Mouse (Mus musculus): ENCODE results near the gene Nrl.

DNA sequence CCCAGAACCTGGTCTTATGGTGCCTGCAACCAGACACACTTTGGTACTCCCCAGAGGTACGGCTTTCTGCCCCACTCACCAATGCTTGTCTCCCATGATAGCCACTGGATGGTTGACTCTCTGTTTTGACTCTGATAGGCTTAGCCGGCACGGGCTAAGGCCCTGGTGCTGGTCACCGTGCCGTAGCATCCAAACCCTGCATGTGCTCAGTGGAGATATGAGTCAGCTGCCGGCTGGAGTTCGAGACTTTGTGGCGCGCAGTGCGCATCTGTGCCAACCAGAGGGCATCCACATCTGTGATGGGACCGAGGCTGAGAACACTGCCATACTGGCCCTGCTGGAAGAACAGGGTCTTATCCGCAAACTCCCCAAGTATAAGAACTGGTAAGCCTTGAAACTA lies 17.5 kb upstream of the Nrl start:
- no peak for TF ChIP-seq POLR2A (IDR thresholded peaks at IDR 0.05; ENCODE audit: low read depth, low read length)
- no peak for TF ChIP-seq CTCF (IDR thresholded peaks at IDR 0.05; ENCODE audit: extremely low read depth, insufficient read length, insufficient replicate concordance, low read depth, low read length)
